Mouse (Mus musculus) megakaryocyte, embryonic 14.5 days (primary cell): Measurements from ENCODE around the gene Dync2li1.

Experiments
- FLI1 ChIP-seq: IDR thresholded peaks from 2 replicates; pipeline ENCODE4 v1.6.1; 2012; ENCODE audit warnings: low read length, inconsistent platforms, mixed read lengths
- GATA1 ChIP-seq: IDR thresholded peaks from 3 replicates; pipeline ENCODE4 v1.6.1; 2012; ENCODE audit warnings: mixed read lengths, low read length, inconsistent platforms, borderline replicate concordance

DNA sequence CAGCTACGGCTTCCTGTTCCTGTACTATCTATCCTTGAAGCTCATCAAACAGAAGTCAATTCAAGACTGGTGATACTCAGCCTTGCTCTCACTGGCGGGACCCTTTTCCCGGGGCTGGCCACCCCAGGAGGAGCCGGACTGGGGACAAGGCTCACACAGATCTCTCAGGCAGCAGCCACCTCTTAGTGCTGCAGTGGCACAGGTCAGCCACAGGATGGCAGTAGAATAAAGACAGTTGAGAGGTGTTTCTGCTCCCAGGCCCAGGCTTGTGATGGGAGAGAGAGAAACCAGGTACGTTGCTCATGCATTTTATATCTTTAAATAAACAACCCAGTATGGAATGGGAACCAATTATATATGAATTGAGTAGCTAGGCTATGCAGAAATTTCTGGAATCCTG, 72.4 kb downstream of the Dync2li1 start:
- TF ChIP-seq FLI1 (no peak), GATA1 (no peak)
